Mouse (Mus musculus) myocyte (in vitro differentiated cells): Measurements from ENCODE around the gene Tlr5. TPM values are rescaled to one million over a fixed set of nuclear protein-coding genes. Genes with fewer than 3 reads are reported as not detected.
A peak's percentile ranks its signal among the peaks of the same experiment; 100 is the strongest.

ENCODE experiments used
- H3K27me3 ChIP-seq: one replicate; pipeline ENCODE4 v1.6.1; 2011; ENCODE audit not compliant: control insufficient read depth, insufficient read depth, insufficient read length
- H3K36me3 ChIP-seq: one replicate; pipeline ENCODE4 v1.6.1; 2011; ENCODE audit not compliant: control insufficient read depth, insufficient read depth
- H3K4me2 ChIP-seq: one replicate; pipeline ENCODE4 v1.6.1; 2011; ENCODE audit warnings: low read depth, control low read depth
- H3K4me3 ChIP-seq: one replicate; pipeline ENCODE4 v1.5.1; 2011; ENCODE audit warnings: mild to moderate bottlenecking, control low read depth, moderate library complexity
- H3K79me2 ChIP-seq: one replicate; pipeline ENCODE4 v1.6.1; 2011; ENCODE audit not compliant: control insufficient read depth, insufficient read depth
- H3ac ChIP-seq: one replicate; pipeline ENCODE4 v1.6.1; 2011; ENCODE audit not compliant: control insufficient read depth, insufficient read length
- CEBPB ChIP-seq: IDR thresholded peaks from 2 replicates; pipeline ENCODE4 v1.6.1; 2011; ENCODE audit warnings: mild to moderate bottlenecking, moderate library complexity; ENCODE audit not compliant: poor library complexity, insufficient read depth, severe bottlenecking
- E2F4 ChIP-seq: IDR thresholded peaks from one replicate; pipeline ENCODE4 v1.6.1; 2011; ENCODE audit warnings: mild to moderate bottlenecking, control low read depth, moderate library complexity; ENCODE audit not compliant: insufficient read depth
- MAX ChIP-seq: IDR thresholded peaks from one replicate; pipeline ENCODE4 v1.6.1; 2011; ENCODE audit warnings: low read depth, mild to moderate bottlenecking, control low read depth
- MYOD1 ChIP-seq, 3 experiments: IDR thresholded peaks; one replicate each; pipeline ENCODE4 v1.6.1; 2011; ENCODE audit warnings: control low read depth in 2 of 3, low read depth in 2 of 3, mild to moderate bottlenecking in 2 of 3, moderate library complexity in 1 of 3; ENCODE audit not compliant: insufficient read length in 2 of 3, control insufficient read depth in 1 of 3
- MYOG ChIP-seq, 3 experiments: IDR thresholded peaks; one replicate each; pipeline ENCODE4 v1.6.1; 2011; ENCODE audit warnings: control low read depth in 2 of 3, low read depth in 2 of 3, mild to moderate bottlenecking in 2 of 3; ENCODE audit not compliant: insufficient read length in 2 of 3, control insufficient read depth in 1 of 3, insufficient read depth in 1 of 3
- POLR2A ChIP-seq: IDR thresholded peaks from one replicate; pipeline ENCODE4 v1.6.1; 2011; ENCODE audit warnings: low read depth, mild to moderate bottlenecking, control low read depth, moderate library complexity; ENCODE audit not compliant: insufficient read length
- POLR2AphosphoS2 ChIP-seq: IDR thresholded peaks from one replicate; pipeline ENCODE4 v1.6.1; 2011; ENCODE audit warnings: low read depth, control low read depth; ENCODE audit not compliant: insufficient read length
- REST ChIP-seq: IDR thresholded peaks from one replicate; pipeline ENCODE4 v1.6.1; 2011; ENCODE audit warnings: mild to moderate bottlenecking, control low read depth, moderate library complexity; ENCODE audit not compliant: insufficient read depth, insufficient read length
- SRF ChIP-seq: IDR thresholded peaks from one replicate; pipeline ENCODE4 v1.6.1; 2011; ENCODE audit warnings: low read depth; ENCODE audit not compliant: control insufficient read depth, insufficient read length
- TCF12 ChIP-seq: IDR thresholded peaks from one replicate; pipeline ENCODE4 v1.6.1; 2011; ENCODE audit warnings: mild to moderate bottlenecking, control low read depth; ENCODE audit not compliant: poor library complexity, insufficient read depth, severe bottlenecking
- TCF3 ChIP-seq: IDR thresholded peaks from one replicate; pipeline ENCODE4 v1.6.1; 2011; ENCODE audit warnings: low read depth, control low read depth; ENCODE audit not compliant: insufficient read length
- USF1 ChIP-seq: IDR thresholded peaks from one replicate; pipeline ENCODE4 v1.6.1; 2011; ENCODE audit warnings: low read depth, mild to moderate bottlenecking, control low read depth, moderate library complexity
- polyA plus RNA-seq: library from polyadenylated mRNA; unstranded; fragments of >200 nt; fragmentation: generic; extraction: Trizol; gene quantifications from one replicate; pipeline ENCODE4 v1.2.1, GENCODE M21; 2012; ENCODE audit warnings: missing spikeins

Tlr5 gene
- polyA plus RNA-seq = not detected

DNA sequence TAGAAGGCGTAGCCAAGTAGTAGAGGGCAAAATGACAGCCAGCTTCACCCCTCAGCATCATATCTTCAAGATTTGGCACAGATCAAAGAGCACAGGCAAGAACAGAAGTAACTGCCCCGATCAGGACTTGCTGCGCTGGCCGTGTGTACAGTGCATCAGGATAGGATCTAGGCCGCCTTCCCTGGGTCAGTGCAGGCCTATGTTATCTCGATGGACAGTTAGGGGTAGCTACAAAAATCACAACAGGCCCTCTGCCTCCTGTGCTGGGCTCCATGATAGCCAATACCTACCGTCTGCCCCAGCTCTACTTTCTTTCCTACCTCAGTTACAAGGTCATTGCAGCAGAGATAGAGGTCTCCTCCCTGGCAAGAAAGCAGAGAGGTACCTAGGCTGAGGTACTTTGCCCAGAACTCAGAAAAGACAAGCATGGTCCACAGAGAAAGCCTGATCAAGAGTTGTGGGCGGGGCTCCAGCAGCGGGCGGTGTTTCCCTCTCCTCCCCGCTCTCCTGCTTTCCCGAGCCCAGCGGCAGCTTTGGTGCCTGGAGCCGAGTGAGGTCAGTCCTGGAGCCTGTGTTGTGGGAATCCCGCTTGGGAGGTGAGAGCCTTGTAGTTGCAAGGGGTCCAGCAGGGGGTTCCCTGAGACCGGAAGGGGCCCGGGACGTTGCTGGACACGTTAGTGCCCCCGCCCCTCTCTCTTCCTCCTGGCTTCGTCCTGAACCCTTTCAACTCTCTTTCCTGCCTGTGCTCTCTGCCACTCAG lies at the start of gene Tlr5:
Gene Tlr5 (plus strand): TSS at position 502 of the 760 bp plus-strand sequence.
- Histone ChIP-seq H3K4me3 (no peak within 1 kb of the TSS), H3ac (no peak within 1 kb of the TSS), H3K79me2 (no peaks in the 10 kb centered on the region), H3K36me3 (no peaks in the 10 kb centered on the region), H3K4me2 (no peak within 1 kb of the TSS), H3K27me3 (no peaks in the 10 kb centered on the region)
- TF ChIP-seq MAX (no peak), E2F4 (no peak), CEBPB (no peak), TCF12 (no peak), POLR2A (no peak), TCF3 (no peak), MYOG (IDR thresholded peaks at IDR 0.05; ENCODE audit: control insufficient read depth in 1 of 3, insufficient read depth in 1 of 3, insufficient read length in 2 of 3, low read depth in 2 of 3) (no peak), POLR2AphosphoS2 (no peak), MYOD1 (IDR thresholded peaks at IDR 0.05; ENCODE audit: control insufficient read depth in 1 of 3, insufficient read length in 2 of 3, low read depth in 2 of 3) (no peak), USF1 (no peak), REST (no peak), SRF (no peak)

DNA sequence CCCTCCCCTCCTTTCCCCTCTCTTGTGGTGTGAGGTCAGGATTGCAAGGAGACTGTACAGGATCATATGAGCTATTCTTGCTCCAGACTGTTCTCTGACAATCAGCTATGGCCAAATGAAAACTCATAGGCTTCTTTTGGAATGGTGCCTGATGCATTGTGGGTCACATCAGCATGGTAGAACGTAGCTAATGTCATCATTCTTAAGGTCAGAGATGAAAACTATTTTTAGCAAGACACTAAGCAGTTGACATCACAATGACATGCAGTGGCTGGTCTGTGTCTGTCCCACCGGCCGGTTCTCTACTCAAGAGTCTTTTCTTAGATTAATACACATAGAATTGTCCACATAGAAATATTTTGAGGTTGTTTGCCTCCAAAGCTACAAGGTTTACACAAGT lies 48.9 kb upstream of the Tlr5 start:
- Histone ChIP-seq H3ac (no peak overlapping the region), H3K36me3 (no peaks in the 10 kb centered on the region), H3K27me3 (no peaks in the 10 kb centered on the region), H3K4me2 (no peak overlapping the region), H3K79me2 (no peaks in the 10 kb centered on the region), H3K4me3 (no peak overlapping the region)
- TF ChIP-seq TCF12 (no peak), SRF (no peak), MYOG (IDR thresholded peaks at IDR 0.05; ENCODE audit: control insufficient read depth in 1 of 3, insufficient read depth in 1 of 3, insufficient read length in 2 of 3, low read depth in 2 of 3) (no peak), MAX (no peak), E2F4 (no peak), CEBPB (no peak), REST (no peak), POLR2AphosphoS2 (no peak), USF1 (no peak), POLR2A (no peak), TCF3 (no peak)

DNA sequence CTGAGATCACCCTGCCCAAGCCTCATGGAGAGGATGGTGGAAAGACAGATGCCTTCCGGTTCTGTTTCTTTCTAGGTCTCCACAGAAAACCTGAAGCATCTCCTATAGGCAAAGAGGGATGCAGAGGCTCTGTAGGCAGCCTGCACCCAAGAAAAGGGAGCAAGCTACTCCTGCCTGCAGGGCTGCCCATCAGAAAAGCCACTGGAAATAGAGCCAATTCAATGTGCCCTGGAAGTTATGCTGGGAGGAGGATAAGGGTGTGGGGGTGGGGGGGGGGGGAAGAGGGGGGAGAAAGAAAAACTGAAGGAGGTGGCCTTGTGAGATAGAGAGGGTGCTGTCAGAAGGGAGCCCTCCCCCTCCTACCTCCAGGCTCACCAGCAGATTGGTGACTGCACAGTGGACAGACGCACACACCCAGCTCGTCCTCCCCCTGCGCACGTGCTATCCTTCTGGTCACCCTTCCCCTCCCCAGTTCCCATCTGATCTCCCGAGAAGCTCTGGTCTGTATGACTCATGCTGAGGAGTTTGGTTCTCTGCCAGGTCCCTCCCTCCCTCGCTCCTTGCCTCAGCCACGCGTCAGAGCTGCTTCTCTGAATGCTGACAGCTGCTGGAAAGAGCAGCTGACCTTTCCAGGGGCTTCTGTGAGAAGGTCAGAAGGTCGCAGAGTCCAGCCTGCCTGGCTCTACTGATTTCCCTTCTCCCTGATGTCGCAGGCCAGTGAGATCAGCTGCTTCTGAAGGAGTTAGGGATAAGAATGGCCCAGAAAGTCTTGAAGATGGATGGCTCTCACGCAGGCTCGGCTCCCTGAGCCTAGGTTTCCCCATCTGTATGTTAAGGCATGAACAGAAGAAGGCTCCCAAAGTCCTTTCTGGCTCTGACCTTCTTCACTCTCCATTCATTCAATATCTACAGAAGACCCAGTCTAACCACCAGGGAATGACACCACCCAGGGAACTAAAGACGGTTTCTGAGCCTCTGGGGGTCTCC lies 46.2 kb upstream of the Tlr5 start:
- TF ChIP-seq TCF3 (peak; percentile 44), POLR2A (peak; percentile 66), POLR2AphosphoS2 (peak; percentile 36), REST (peak; percentile 10), MYOD1 (IDR thresholded peaks at IDR 0.05; ENCODE audit: control insufficient read depth in 1 of 3, insufficient read length in 2 of 3, low read depth in 2 of 3) (peak in 2 of 3 experiments; percentile 81 to 84), USF1 (peak; percentile 75), MAX (peak; percentile 86), E2F4 (no peak), MYOG (IDR thresholded peaks at IDR 0.05; ENCODE audit: control insufficient read depth in 1 of 3, insufficient read depth in 1 of 3, insufficient read length in 2 of 3, low read depth in 2 of 3) (peak; percentile 82 to 95 (median 84)), CEBPB (no peak), TCF12 (peak; percentile 72), SRF (peak; percentile 9)
- Histone ChIP-seq H3K36me3 (no peaks in the 10 kb centered on the region), H3K4me3 (no peak overlapping the region)

DNA sequence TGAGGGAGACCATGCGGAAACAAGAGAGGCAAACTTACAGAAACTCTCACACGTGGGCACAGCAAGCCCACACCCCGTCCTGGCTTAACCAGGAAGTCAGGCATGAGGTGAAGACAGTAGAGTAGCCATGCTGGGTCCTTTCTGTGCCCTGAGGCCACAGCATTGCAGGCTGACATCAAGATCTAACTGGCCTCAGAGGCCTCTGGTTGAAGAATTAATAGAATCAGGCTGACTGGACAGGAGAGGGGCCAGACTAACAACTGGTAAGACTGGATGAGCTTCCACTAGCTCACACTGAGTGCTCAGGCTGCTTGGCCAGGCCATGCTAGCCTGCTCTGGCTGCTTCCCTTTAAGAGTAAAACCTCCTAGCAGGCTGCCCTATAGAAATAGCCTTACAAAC lies 45.5 kb upstream of the Tlr5 start:
- TF ChIP-seq POLR2AphosphoS2 = no peak
- no peak for TF ChIP-seq TCF12
- TF ChIP-seq MYOG (IDR thresholded peaks at IDR 0.05; ENCODE audit: control insufficient read depth in 1 of 3, insufficient read depth in 1 of 3, insufficient read length in 2 of 3, low read depth in 2 of 3) = no peak
- TF ChIP-seq USF1 = no peak
- TF ChIP-seq E2F4 = no peak
- TF ChIP-seq REST = no peak
- TF ChIP-seq MYOD1 (IDR thresholded peaks at IDR 0.05; ENCODE audit: control insufficient read depth in 1 of 3, insufficient read length in 2 of 3, low read depth in 2 of 3) = no peak
- no peak for TF ChIP-seq POLR2A
- TF ChIP-seq MAX = no peak
- TF ChIP-seq CEBPB = no peak
- TF ChIP-seq SRF = no peak
- TF ChIP-seq TCF3 = no peak
- no peaks in the 10 kb centered on the region for H3K36me3 ChIP-seq

More for the DNA sequence above, 46.2 kb upstream of the Tlr5 start:
- no peaks in the 10 kb centered on the region for H3K27me3 ChIP-seq
- no peak overlapping the region for H3ac ChIP-seq
- peak overlapping the region; percentile 16 for H3K4me2 ChIP-seq
- no peaks in the 10 kb centered on the region for H3K79me2 ChIP-seq

More for the DNA sequence above, 45.5 kb upstream of the Tlr5 start:
- Histone ChIP-seq H3K27me3 (no peaks in the 10 kb centered on the region), H3K4me3 (no peak overlapping the region), H3ac (no peak overlapping the region), H3K4me2 (peak overlapping the region; percentile 16), H3K79me2 (no peaks in the 10 kb centered on the region)
